Mouse (Mus musculus): Measurements from ENCODE around the gene Vps13c. TPM values are rescaled to one million over a fixed set of nuclear protein-coding genes. Genes with fewer than 3 reads are reported as not detected.
A peak's percentile ranks its signal among the peaks of the same experiment; 100 is the strongest.

Vps13c gene
- polyA plus RNA-seq, 1 experiment from 2014 or later = 5.6 TPM

GRCm38 (mm10) chr9:67834535-67834934, 5.7 kb upstream of the Vps13c start:
- ATAC-seq (ENCODE audit: borderline replicate concordance, extremely low read depth, low FRiP score, low TSS enrichment) = no peak
- Histone ChIP-seq H3K9ac (no peak overlapping the region), H3K4me3 (no peak overlapping the region), H3K27ac (no peak overlapping the region), H3K36me3 (no peaks in the 10 kb centered on the region), H3K4me2 (no peak overlapping the region), H3K27me3 (peaks cover 34% of the 10 kb centered on the region), H3K9me3 (no peaks in the 10 kb centered on the region), H3K4me1 (peaks cover 27% of the 10 kb centered on the region)
- WGBS = 73% methylated on average over 5 of the region's 5 CpGs

- H3K4me3 ChIP-seq = no peak overlapping the region
- ATAC-seq (ENCODE audit: borderline replicate concordance, extremely low read depth, low FRiP score, low TSS enrichment) = no peak
- no peak overlapping the region for H3K27ac ChIP-seq
- H3K36me3 ChIP-seq = no peaks in the 10 kb centered on the region
- no peak overlapping the region for H3K4me2 ChIP-seq
- H3K4me1 ChIP-seq = peaks cover 13% of the 10 kb centered on the region
- H3K27me3 ChIP-seq = peaks cover 6% of the 10 kb centered on the region
- no peak overlapping the region for H3K9ac ChIP-seq
- WGBS = 69% methylated on average over 2 of the region's 2 CpGs
- no peaks in the 10 kb centered on the region for H3K9me3 ChIP-seq
Observed at GRCm38 (mm10) chr9:67837311-67837710, 2.9 kb upstream of the Vps13c start.

GRCm38 (mm10) chr9:67842797-67843196, 2.6 kb downstream of the Vps13c start:
- WGBS = 30% methylated on average over 5 of the region's 5 CpGs

GRCm38 (mm10) chr9:67845012-67845411, 4.8 kb downstream of the Vps13c start:
- no peak overlapping the region for H3K27ac ChIP-seq
- WGBS = 62% methylated on average over 4 of the region's 4 CpGs
- H3K4me1 ChIP-seq = peaks cover 15% of the 10 kb centered on the region; the same call in 1 of the 2 replicates
- no peak overlapping the region for H3K9ac ChIP-seq
- no peaks in the 10 kb centered on the region for H3K27me3 ChIP-seq
- no peak for ATAC-seq (ENCODE audit: borderline replicate concordance, extremely low read depth, low FRiP score, low TSS enrichment)
- H3K9me3 ChIP-seq = no peaks in the 10 kb centered on the region
- no peaks in the 10 kb centered on the region for H3K36me3 ChIP-seq
- H3K4me3 ChIP-seq = no peak overlapping the region
- H3K4me2 ChIP-seq = no peak overlapping the region

More at GRCm38 (mm10) chr9:67842797-67843196, 2.6 kb downstream of the Vps13c start:
- Histone ChIP-seq H3K27me3 (no peaks in the 10 kb centered on the region), H3K9ac (no peak overlapping the region), H3K36me3 (no peaks in the 10 kb centered on the region), H3K27ac (no peak overlapping the region), H3K9me3 (no peaks in the 10 kb centered on the region), H3K4me2 (no peak overlapping the region), H3K4me3 (no peak overlapping the region), H3K4me1 (peaks cover 15% of the 10 kb centered on the region; the same call in 1 of the 2 replicates)
- peak; percentile 40; the same call in 1 of the 2 replicates for ATAC-seq (ENCODE audit: borderline replicate concordance, extremely low read depth, low FRiP score, low TSS enrichment)

GRCm38 (mm10) chr9:67845648-67846047, 5.5 kb downstream of the Vps13c start:
- H3K36me3 ChIP-seq = no peaks in the 10 kb centered on the region
- 60% methylated on average over 5 of the region's 5 CpGs for WGBS
- H3K4me3 ChIP-seq = no peak overlapping the region
- peaks cover 14% of the 10 kb centered on the region; the same call in 1 of the 2 replicates for H3K4me1 ChIP-seq
- H3K9me3 ChIP-seq = no peaks in the 10 kb centered on the region
- H3K9ac ChIP-seq = no peak overlapping the region
- H3K27ac ChIP-seq = no peak overlapping the region
- H3K27me3 ChIP-seq = no peaks in the 10 kb centered on the region
- no peak for ATAC-seq (ENCODE audit: borderline replicate concordance, extremely low read depth, low FRiP score, low TSS enrichment)
- no peak overlapping the region for H3K4me2 ChIP-seq

GRCm38 (mm10) chr9:67846089-67846488, 5.9 kb downstream of the Vps13c start:
- H3K4me2 ChIP-seq = no peak overlapping the region
- no peak overlapping the region for H3K27ac ChIP-seq
- 93% methylated on average over 2 of the region's 2 CpGs for WGBS
- ATAC-seq (ENCODE audit: borderline replicate concordance, extremely low read depth, low FRiP score, low TSS enrichment) = no peak
- H3K27me3 ChIP-seq = no peaks in the 10 kb centered on the region
- H3K4me1 ChIP-seq = peaks cover 10% of the 10 kb centered on the region; the same call in 1 of the 2 replicates
- no peak overlapping the region for H3K4me3 ChIP-seq
- no peaks in the 10 kb centered on the region for H3K9me3 ChIP-seq
- no peaks in the 10 kb centered on the region for H3K36me3 ChIP-seq
- no peak overlapping the region for H3K9ac ChIP-seq

GRCm38 (mm10) chr9:67847606-67848005, 7.4 kb downstream of the Vps13c start:
- H3K4me3 ChIP-seq = no peak overlapping the region
- no peak overlapping the region for H3K27ac ChIP-seq
- H3K36me3 ChIP-seq = no peaks in the 10 kb centered on the region
- H3K4me2 ChIP-seq = no peak overlapping the region
- no peaks in the 10 kb centered on the region for H3K27me3 ChIP-seq
- peaks cover 10% of the 10 kb centered on the region; the same call in 1 of the 2 replicates for H3K4me1 ChIP-seq
- ATAC-seq (ENCODE audit: borderline replicate concordance, extremely low read depth, low FRiP score, low TSS enrichment) = no peak
- no peaks in the 10 kb centered on the region for H3K9me3 ChIP-seq
- no peak overlapping the region for H3K9ac ChIP-seq
- WGBS = 87% methylated on average over 3 of the region's 3 CpGs

- H3K27me3 ChIP-seq = no peaks in the 10 kb centered on the region
- H3K27ac ChIP-seq = no peak overlapping the region
- H3K4me2 ChIP-seq = no peak overlapping the region
- no peak for ATAC-seq (ENCODE audit: borderline replicate concordance, extremely low read depth, low FRiP score, low TSS enrichment)
- no peak overlapping the region for H3K9ac ChIP-seq
- 60% methylated on average over 12 of the region's 12 CpGs for WGBS
- H3K4me1 ChIP-seq = peaks cover 6% of the 10 kb centered on the region; the same call in 1 of the 2 replicates
- H3K9me3 ChIP-seq = no peaks in the 10 kb centered on the region
- no peaks in the 10 kb centered on the region for H3K36me3 ChIP-seq
- no peak overlapping the region for H3K4me3 ChIP-seq
Observed at GRCm38 (mm10) chr9:67849397-67849796, 9.2 kb downstream of the Vps13c start.

- H3K9ac ChIP-seq = no peak overlapping the region
- peaks cover 6% of the 10 kb centered on the region; the same call in 1 of the 2 replicates for H3K4me1 ChIP-seq
- ATAC-seq (ENCODE audit: borderline replicate concordance, extremely low read depth, low FRiP score, low TSS enrichment) = no peak
- H3K36me3 ChIP-seq = 0 out of 2 replicates have a peak, but pooled peaks cover under 1% of the 10 kb centered on the region
- no peak overlapping the region for H3K4me2 ChIP-seq
- H3K27me3 ChIP-seq = no peaks in the 10 kb centered on the region
- H3K9me3 ChIP-seq = no peaks in the 10 kb centered on the region
- H3K4me3 ChIP-seq = no peak overlapping the region
- WGBS = 78% methylated on average over 3 of the region's 3 CpGs
- H3K27ac ChIP-seq = no peak overlapping the region
Observed at GRCm38 (mm10) chr9:67849846-67850245, 9.7 kb downstream of the Vps13c start.

- Histone ChIP-seq H3K9me3 (no peaks in the 10 kb centered on the region), H3K4me1 (no peaks in the 10 kb centered on the region), H3K4me2 (no peak overlapping the region), H3K27me3 (no peaks in the 10 kb centered on the region), H3K4me3 (no peak overlapping the region), H3K36me3 (0 out of 2 replicates have a peak, but pooled peaks cover 8% of the 10 kb centered on the region), H3K27ac (no peak overlapping the region), H3K9ac (no peak overlapping the region)
- 90% methylated on average over 4 of the region's 4 CpGs for WGBS
- ATAC-seq (ENCODE audit: borderline replicate concordance, extremely low read depth, low FRiP score, low TSS enrichment) = no peak
Observed at GRCm38 (mm10) chr9:67851150-67851549, 11.0 kb downstream of the Vps13c start.

GRCm38 (mm10) chr9:67860273-67860672, 20.1 kb downstream of the Vps13c start:
- no peak overlapping the region for H3K4me2 ChIP-seq
- no peak overlapping the region for H3K4me3 ChIP-seq
- H3K4me1 ChIP-seq = no peaks in the 10 kb centered on the region
- 59% methylated on average over 2 of the region's 2 CpGs for WGBS
- no peak for ATAC-seq (ENCODE audit: borderline replicate concordance, extremely low read depth, low FRiP score, low TSS enrichment)
- no peak overlapping the region for H3K9ac ChIP-seq
- peaks cover 9% of the 10 kb centered on the region; the same call in 1 of the 2 replicates for H3K36me3 ChIP-seq
- H3K27ac ChIP-seq = no peak overlapping the region
- no peaks in the 10 kb centered on the region for H3K27me3 ChIP-seq
- no peaks in the 10 kb centered on the region for H3K9me3 ChIP-seq

GRCm38 (mm10) chr9:67863332-67863731, 23.1 kb downstream of the Vps13c start:
- Histone ChIP-seq H3K4me3 (no peak overlapping the region), H3K4me2 (no peak overlapping the region), H3K27ac (no peak overlapping the region), H3K9ac (no peak overlapping the region), H3K9me3 (no peaks in the 10 kb centered on the region), H3K4me1 (no peaks in the 10 kb centered on the region), H3K27me3 (no peaks in the 10 kb centered on the region), H3K36me3 (no peaks in the 10 kb centered on the region)
- 91% methylated on average over 5 of the region's 5 CpGs for WGBS
- ATAC-seq (ENCODE audit: borderline replicate concordance, extremely low read depth, low FRiP score, low TSS enrichment) = no peak

- ATAC-seq (ENCODE audit: borderline replicate concordance, extremely low read depth, low FRiP score, low TSS enrichment) = no peak
- H3K4me3 ChIP-seq = no peak overlapping the region
- WGBS = 37% methylated on average over 4 of the region's 4 CpGs
Observed at GRCm38 (mm10) chr9:67864011-67864410, 23.8 kb downstream of the Vps13c start.

More at GRCm38 (mm10) chr9:67864011-67864410, 23.8 kb downstream of the Vps13c start:
- Histone ChIP-seq H3K9me3 (no peaks in the 10 kb centered on the region), H3K27me3 (no peaks in the 10 kb centered on the region), H3K9ac (no peak overlapping the region), H3K4me1 (no peaks in the 10 kb centered on the region), H3K4me2 (no peak overlapping the region), H3K36me3 (no peaks in the 10 kb centered on the region), H3K27ac (no peak overlapping the region)

All from lung, embryonic 15.5 days (tissue).